Mouse (Mus musculus) layer of hippocampus, adult 8-10 months (tissue): ENCODE measurements around the gene Fam186b. TPM values are rescaled to one million over a fixed set of nuclear protein-coding genes. Genes with fewer than 3 reads are reported as not detected.

Experiments used
- DNase-seq, 2 experiments: peaks; one replicate each; pipeline ENCODE4 v3.0.0; 2022; ENCODE audit warnings: low spot score in 2 of 2
- total RNA-seq, 4 experiments: library from RNA; stranded (reverse); gene quantifications; 2 replicates each; pipeline ENCODE4 v1.2.4; 2022

Fam186b gene
- total RNA-seq: 1 to 10 TPM in 3 of 4 experiments, under 1 TPM in 1; 0.61 to 2.6 (median 1.6) TPM

DNA sequence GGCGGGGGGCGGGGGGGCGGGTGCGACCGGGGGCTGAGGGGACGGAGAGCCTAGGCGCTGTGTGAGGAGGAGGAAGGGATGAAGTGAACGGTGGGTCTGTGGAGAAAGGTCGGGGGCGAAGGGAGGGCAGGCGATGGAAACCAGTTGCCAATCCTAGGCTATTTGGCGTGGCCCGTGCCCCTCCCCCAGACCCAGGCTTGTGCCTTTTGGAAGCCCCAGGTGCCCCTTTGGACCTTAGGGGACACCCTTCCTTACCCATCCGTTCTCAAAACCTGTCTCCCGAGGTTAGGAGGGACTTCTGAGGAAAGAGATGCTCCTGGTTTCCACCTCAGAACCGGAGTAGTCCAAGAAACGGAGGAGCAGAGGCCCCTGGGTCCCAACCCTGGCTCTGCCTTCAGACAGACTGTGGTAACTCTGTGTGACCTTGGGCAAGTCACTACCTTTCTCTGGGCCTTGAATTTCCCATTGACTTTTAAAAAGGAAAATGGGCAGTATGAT is at the start of gene Fam186b:
Gene Fam186b, minus strand, starts transcription at position 405 of the 498 bp plus-strand sequence.
- peak in 1 of 2 experiments; percentile 32 for DNase-seq

- DNase-seq: no peak
Measured at GRCm38 (mm10) chr15:99344961-99345360, 49.3 kb upstream of the Fam186b start.

DNA sequence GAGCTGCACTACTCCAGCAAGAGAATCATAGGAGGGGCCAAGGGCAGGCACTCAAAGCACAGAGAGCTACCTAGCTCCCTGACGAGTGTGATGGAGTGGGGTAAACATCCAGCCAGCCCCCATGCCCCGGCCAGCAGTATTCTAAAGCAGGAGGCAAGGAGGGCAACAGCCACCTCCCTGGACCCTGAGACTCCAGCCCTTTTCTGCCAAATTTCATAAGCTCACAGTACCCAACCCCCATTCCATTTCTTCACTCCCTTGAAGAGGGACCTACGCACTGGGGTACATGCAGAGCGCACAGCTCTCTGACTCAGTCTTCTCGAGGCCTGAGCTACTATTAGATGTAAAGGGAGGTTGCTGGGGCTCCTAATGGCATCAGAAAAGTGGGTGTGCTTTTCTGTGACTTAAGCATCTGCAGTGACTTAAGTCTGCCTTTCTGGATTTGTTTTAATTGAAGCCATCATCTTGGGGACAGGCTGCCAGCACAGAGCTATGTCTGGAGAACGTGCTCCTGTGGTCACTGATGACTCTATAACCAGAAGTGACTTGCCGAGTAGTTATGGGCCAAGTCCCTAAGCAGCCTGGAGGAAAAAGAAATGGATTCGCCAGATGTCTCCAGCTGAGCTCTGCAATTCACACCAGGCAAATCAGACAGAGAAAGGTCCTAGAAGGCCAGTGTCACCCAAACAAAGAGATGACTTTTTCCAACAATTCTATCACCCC is 48.6 kb upstream of the Fam186b start:
- no peak for DNase-seq

- DNase-seq: peak; percentile 74 to 85
Measured at GRCm38 (mm10) chr15:99343414-99344147, 47.9 kb upstream of the Fam186b start.

DNA sequence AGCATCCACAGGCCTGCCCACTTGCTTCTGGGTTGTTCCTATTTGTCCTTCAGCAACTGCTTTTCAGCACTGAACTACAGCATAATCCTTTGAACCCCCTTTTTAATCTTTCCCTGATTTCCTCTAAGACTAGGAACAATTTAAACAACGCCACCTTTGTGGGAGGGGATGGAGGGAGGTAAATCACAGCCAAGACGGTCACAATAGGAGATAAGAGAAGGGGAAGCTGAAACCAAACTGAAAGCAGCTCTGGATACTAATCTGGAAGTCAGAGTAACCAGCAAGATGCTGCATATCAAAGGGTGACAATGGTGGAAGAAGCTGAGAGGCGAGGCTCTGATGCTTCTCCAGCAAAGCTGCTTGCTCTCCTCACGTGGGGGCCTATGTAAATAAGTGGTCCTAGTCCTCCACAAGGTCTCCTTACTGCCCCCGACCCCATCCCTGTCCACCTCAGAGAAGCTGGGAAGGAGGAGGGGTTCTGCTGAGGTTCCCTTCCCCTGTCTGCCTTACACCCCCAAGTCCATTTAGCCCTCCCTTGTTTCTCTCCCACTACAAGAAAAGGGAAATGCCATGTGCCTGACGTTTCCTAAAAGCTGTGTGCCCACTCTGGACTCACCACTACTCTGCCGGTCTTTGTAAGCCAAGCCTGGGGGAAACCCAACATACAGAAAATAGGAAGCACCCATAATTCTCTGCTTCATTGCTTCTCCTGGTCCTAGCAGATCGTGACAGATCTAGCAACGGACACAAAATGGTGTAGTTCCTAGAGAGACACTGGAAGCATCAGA is 46.7 kb upstream of the Fam186b start:
- no peak for DNase-seq

GRCm38 (mm10) chr15:99341102-99341501 is 45.4 kb upstream of the Fam186b start:
- no peak for DNase-seq

DNA sequence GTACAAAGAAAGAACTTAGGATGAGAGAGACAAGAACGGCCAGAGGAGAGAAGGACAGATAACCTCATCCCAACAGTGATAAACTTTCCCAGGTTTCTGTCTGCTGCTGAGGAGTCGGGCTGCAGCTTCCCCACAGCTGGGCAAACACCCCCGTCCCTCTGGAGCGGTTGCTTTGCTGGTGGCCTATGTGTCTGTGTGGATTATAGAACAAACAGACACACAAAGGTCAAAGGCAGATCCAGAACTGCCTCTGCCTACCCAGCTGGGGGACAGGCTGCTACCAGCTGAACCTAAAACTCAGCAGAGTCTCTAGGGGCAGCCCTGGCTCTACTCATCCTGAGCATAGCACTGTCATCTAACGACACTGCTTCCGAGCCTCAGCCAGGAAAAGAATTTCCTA is 44.0 kb upstream of the Fam186b start:
- DNase-seq: no peak

DNA sequence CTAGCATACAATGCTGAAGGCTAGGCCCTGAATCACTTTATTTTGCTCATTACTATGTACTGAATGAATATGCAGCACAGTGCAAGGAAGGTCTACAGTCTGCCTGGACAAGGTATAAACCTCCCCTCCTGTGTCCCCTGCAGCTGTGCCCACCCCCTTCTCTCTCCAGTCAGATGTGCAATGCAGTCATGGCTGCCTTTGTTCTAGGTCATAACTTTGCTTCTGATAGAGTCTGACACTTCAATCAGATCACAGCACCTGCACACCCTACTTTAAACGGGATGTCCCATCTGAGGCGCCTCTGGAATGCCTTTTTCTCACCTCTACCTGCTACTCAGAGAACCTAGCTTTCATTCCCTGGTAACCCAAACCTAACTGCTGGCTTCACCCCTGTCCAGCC is 43.2 kb upstream of the Fam186b start:
- no peak for DNase-seq

DNA sequence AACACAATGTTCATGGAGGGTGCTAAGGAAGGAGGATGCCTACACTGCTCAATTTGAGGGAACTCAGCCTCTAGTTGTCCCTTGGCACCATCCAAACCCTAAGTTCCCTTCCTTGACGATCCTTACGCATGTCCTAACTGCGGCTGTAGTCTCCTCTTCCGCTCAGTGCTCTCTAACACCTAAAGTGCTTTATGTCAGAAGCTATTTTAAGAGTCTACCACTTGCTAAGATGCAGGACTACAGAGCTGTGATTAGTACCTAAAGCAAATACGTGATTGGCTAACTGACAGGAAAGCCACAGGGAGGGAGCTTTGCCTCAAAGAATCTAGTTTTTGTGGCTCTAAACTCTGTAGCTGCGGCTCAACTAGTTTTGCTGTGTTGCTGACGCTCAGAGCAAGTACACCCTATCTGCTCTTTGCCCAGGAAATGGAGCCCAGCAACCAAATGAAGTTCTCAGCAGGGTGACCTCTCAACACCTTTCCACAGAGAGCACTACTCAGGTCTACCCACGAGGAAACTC is 40.2 kb upstream of the Fam186b start:
- DNase-seq: no peak

- DNase-seq: no peak
Measured at GRCm38 (mm10) chr15:99334500-99334899, 38.8 kb upstream of the Fam186b start.

DNA sequence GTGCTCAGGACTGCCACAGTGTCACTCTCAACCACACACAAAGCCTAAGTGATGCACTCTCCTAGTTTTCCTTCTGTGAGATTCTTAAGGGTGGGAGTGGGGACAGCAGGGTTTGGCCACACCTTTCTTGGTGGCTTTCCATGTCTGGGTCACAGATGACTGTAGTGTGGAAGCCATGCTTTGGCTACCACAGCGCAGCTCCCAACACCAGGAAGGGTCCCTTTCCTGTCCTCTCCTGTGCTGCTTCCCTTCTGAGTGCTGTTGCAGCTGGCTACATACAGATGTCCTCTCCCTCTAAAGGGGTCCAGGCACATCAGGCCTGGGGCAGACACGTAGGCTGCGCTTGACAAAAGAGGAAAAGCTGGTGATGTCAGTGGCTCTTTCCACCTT is 38.0 kb upstream of the Fam186b start:
- DNase-seq: no peak

DNA sequence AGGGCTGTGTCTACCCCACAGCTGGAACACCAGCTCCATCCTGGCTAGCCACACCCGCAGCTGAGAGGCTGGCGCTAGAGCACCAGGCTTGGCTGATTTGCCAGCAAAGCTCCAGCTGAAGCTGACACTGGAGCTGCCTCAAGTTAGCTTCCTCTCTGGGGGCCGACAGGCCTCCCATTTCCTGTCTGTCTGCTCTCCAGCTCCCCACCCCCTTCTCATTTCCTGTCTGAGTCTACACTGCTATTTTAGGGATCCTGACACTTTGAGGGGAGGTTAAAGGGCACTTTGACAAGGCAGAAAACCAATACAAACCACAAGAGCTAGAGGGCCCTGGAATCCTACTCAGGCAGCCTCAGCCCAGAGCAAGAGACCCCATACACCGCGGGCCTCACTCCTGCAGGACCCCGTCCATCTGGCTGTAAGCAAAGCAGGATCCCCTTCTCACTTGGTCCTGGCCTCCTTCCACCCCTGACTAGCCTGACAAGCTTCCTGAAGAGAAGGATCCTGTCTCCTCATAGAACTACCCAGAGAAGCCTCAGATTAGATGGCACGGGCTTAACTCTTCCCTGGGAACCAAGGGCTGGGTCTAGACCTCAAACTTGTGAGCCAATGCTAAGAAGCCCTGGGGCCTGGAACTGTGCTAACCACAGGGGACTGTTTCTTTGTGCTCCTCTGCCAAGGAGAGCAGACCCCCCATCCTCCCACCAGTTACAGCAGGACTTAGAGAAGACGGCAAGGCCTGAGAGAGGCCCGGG is 37.4 kb upstream of the Fam186b start:
- no peak for DNase-seq

GRCm38 (mm10) chr15:99332111-99332510 is 36.4 kb upstream of the Fam186b start:
- no peak for DNase-seq

- no peak for DNase-seq
Measured at GRCm38 (mm10) chr15:99331341-99331740, 35.7 kb upstream of the Fam186b start.

GRCm38 (mm10) chr15:99330324-99330723 is 34.6 kb upstream of the Fam186b start:
- DNase-seq: no peak

DNA sequence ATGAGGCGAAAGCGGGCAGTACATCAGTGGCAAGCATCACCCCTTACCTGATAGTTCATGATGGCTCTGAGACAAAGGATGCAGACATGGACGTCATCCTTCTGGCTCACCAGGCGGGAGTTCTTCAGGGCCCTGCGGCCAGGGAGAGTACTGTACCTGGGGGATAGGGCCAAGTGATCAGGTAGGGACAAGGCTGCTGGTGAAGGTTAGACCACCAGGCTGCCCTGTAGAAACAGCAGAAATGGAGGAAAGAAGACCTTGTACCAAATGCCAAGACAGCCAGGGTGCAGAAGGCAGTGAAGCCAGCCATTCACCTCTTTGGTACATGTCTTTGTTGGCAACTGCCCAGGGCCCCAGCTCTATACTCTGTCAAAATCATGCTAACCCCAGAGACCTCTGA is 32.3 kb upstream of the Fam186b start:
- no peak for DNase-seq

DNA sequence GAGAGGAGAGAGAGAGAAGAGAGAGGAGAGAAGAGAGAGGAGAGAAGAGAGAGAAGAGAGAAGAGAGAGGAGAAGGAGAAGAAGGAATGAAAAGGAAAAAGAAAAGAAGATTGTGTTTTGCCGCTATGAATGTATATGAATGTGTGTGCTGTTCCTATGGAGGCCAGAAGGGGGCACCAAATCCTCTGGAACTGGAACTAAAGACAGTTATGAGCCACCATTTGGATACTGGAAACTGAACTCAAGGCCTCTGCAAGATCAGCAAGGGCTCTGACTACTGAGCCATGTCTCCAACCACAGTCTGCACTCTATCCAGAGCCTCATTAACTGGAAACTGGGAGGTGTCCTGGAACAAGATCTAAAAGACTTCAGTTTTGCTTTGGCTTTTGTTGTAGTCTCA is 31.3 kb upstream of the Fam186b start:
- no peak for DNase-seq

DNA sequence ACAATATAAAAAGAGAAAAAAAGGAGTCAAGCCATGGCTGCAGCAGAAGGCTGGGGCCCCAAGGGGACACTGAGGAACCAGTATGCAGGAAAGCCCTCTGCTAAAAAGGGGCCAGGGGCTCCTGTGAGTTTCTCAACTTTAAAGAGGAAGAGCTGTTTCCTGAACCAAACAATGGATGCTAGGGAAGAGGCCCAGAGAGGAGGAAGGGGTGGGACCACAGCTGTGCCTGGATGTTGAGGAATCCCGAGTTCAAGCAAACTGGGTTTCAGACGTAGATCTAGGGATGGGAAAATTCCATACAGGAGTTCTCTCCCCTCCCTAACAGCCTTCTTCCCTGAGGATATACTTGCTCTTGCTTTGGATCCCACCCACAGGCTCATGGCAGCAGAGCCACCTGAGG is 30.7 kb upstream of the Fam186b start:
- DNase-seq: no peak

GRCm38 (mm10) chr15:99325598-99325997 is 29.9 kb upstream of the Fam186b start:
- DNase-seq: no peak

- no peak for DNase-seq
Measured at GRCm38 (mm10) chr15:99324151-99324550, 28.5 kb upstream of the Fam186b start.

DNA sequence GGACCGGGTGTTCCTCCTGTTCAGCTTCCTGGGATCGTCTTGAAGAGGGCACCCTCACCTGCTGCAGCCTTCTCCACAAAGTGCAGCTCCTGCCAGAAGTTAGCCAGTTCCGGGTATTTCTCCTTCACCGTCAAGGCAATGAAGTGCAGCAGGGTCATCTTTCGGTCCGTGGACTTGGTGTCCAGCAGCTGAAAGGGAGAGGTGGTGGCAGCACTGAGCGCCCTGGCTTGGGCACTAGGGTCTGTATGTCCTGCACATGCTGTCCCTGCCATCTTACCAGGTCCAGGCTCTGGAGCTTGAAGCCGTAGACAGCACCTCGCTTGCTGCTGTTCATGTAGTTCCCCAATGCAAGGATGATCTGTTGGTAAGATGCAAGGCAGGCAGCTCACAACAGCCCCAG is 25.3 kb upstream of the Fam186b start:
- no peak for DNase-seq
